Mouse (Mus musculus) testis, postnatal 10 days (tissue): ENCODE results near the gene Gpm6b.

Experiments
- DNase-seq: peaks from one replicate; pipeline ENCODE4 v3.0.0; 2021; ENCODE audit warnings: low spot score

The Gpm6b gene

DNA sequence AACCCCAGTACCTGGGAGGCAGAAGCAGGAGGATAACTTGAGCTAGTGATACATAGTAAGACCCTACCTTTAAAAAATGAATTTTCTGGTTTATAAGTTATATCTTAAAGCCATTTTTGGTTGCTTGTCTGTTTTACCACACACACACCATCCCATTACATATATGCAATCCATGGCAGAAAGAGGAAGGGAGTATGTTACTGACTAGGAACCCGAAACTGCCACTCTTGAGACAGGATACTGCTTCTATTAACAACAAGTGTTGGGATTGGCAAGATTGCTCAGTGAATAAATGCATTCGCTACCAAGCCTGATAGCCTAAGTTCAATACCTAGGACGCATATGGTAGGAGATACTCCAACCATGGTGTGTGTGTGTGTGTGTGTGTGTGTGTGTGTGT, 117.6 kb downstream of the Gpm6b start:
- DNase-seq, result no peak

- DNase-seq, result no peak
Measured at GRCm38 (mm10) chrX:166358955-166359354, 120.2 kb downstream of the Gpm6b start.

DNA sequence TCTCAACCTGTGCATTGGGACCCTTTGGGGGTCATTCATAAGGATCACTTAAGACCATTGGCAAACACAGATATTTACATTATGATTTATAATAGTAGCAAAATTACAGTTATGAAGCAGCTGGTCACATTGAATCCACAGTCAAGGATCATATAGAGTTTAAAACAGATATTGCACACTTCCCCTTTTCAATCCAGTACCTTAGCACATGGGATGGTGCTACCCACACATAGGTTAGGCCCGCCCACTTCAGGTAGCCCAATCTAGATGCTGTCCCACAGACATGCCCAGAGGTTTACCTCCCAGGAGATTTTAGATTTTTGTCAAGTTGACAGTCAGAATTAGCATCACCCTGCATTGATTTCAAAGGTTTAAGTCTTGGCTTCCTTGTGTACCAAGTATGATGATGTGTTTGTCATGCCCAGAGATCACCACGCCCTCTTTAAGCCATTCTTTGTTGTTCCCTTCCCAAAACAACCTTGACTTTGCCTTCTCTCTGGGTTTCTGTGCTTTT, 121.3 kb downstream of the Gpm6b start:
- no peak for DNase-seq

DNA sequence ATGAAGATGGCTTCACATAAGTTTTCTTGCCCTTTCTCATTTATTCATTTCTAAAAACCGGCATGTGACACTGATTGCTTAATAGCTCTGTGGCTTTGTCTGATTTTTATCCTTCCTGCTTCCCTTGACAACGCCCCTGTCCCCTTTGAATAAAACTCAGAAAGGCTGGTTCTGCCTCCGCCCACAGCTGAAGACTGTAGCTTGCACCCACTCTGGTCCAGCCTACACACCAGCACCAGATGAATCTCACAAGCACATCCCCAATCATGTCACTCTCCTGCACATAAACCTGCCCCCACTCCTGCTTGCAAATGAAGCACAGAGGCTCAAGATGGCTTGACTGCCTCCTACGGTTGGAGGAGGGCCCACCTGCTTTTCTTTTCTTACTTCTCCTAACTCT, 121.7 kb downstream of the Gpm6b start:
- DNase-seq, result no peak

GRCm38 (mm10) chrX:166365458-166366213, 126.9 kb downstream of the Gpm6b start:
- no peak for DNase-seq

DNA sequence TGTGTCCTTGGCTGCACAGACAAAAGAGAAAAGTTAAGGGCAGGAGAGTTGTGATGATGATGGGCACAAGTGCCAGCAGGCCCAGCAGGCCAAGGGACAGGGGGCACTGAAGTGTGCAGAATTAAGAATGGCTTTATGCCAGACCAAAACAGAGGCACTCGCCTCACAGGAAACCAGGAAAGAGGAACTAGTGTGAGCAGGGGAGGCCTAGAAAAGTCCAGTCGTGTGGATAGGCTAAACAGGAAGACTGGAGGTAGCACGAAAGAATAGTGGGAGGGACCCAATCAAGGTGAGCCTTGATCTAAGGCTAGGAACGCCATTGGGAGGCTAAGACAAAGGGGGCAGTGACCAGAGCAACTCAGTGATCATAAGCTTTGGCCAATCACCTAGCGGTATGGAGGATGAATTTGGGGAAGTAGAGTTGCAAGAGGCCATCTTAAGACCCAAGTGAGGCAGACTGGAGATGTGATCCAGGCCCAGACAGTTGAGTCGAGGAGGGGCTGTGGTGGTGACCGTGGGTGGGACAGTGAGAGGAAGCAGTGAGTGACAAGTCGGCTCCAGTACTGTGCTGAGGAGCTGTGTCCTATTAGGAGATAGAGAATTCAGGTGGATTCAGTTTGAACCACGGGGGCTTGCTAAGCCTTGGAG, 138.1 kb downstream of the Gpm6b start:
- DNase-seq, result no peak

DNA sequence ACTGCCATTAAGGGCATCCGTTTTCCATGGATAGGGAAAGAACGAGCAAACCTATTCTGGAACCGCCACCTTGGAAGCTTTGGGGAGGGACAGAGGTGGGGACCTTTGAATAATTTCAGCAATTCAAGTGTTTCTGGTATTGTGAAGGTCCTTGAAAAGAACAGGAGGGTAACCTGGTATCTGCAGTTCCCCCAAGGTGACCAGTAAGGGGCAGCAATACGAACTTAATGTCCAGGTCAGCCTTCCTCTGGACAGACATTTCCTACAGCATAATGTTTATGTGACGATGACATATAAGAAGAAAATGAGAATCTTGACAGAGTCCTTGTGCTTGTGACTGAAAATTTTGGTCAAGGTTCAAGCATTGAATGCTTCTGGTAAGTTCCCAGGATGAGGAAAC, 139.9 kb downstream of the Gpm6b start:
- DNase-seq, result no peak

- no peak for DNase-seq
Measured at GRCm38 (mm10) chrX:166383606-166384005, 144.9 kb downstream of the Gpm6b start.

- no peak for DNase-seq
Measured at GRCm38 (mm10) chrX:166384935-166385334, 146.2 kb downstream of the Gpm6b start.

GRCm38 (mm10) chrX:166386656-166387055, 147.9 kb downstream of the Gpm6b start:
- no peak for DNase-seq

GRCm38 (mm10) chrX:166393753-166394152, 155.0 kb downstream of the Gpm6b start:
- no peak for DNase-seq

DNA sequence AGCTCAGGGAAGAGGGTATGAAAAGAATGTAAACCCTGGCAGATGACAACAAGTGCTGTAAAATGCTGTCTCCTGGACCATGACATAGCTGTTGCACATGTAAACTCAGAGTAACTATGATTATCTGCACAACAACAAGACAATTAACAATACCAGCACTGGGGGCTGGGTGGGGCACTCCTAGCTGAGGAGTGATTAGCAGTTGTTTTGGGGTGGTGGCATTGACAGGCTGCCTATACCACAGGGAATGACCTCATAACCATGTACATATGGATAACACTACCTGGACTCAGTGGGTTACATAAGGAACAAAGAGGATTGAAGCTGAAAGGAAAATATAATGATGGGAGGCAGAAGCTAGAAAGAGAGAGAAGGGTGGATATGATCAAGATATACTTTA, 169.2 kb downstream of the Gpm6b start:
- no peak for DNase-seq

DNA sequence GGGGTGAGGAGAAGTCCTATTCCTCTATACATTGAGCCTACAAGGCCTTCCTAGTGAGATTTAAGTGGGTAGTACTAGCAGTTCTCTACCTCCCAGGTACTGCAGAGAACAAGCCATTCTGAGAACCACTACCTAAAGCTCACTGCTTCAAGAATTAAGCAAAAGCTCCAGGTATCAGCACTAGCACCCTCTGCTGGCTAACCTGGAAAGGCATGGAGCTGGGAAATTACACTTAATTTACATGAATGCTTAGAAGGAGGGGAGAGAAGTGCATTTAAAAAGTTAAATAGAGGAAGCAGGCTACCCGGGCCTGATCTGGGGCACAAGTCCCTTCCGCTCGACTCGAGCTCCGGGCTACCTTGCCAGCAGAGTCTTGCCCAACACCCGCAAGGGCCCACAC, 177.5 kb downstream of the Gpm6b start:
- DNase-seq, result peak; percentile 39

DNA sequence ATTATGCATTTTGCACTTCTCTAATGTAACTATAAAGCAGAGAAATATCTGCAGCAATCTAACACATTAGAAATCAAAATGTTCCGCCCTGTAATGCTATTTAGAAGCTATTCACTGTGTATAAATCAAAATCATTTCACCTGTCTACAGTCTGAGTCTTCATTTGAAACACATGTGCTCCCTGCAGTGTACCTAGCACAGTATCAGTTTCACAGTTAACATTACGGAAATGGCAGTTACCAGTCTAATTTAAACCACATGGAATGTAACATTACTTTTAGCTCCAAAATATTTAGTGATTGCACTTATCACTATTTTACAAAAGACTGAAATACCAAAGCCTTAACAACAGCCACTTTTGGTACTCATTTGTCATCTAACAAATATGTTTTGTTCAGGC, 196.1 kb downstream of the Gpm6b start:
- no peak for DNase-seq
